Mouse (Mus musculus) splenic B cell, adult 2 months (primary cell): ENCODE measurements around the gene Dhx36.

Experiments used
- DNase-seq: peaks from one replicate; pipeline ENCODE4 v3.0.0-alpha.2; 2011; ENCODE audit warnings: low read depth, low spot score
- H3K27me3 ChIP-seq: 2 replicates; pipeline ENCODE4 v1.6.1; 2012; ENCODE audit warnings: mild to moderate bottlenecking, low read length, moderate library complexity, mixed read lengths; ENCODE audit not compliant: control insufficient read depth, poor library complexity, insufficient read depth, severe bottlenecking
- H3K36me3 ChIP-seq: 2 replicates; pipeline ENCODE4 v1.6.1; 2012; ENCODE audit warnings: mild to moderate bottlenecking, low read length, moderate library complexity, mixed read lengths; ENCODE audit not compliant: control insufficient read depth, poor library complexity, insufficient read depth, severe bottlenecking

The Dhx36 gene

GRCm38 (mm10) chr3:62506488-62507205 is at the start of gene Dhx36:
TSS of gene Dhx36 (minus strand) at chr3:62507004.
- Histone ChIP-seq H3K36me3 (no peaks in the 10 kb centered on the region), H3K27me3 (no peaks in the 10 kb centered on the region)
- peak; percentile 97 for DNase-seq

DNA sequence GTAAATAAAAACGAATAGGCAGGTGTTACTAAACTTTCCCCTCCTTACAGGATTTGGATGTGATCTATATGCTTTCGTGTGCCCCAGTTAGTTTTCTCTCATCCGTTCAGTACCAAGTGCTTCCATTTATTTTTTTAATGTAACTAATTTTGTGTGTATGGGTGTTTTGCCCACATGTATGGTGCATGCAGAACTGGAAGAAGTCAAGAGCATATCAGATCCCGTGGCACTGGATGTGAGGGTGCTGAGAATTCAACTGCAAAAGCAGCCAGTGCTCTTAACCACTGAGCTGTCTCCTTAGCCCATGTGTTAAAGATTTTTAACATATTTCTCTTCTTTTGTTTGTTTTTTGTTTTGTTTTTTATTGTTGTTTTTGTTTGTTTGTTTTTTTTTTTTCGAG is 20.8 kb upstream of the Dhx36 start:
- Histone ChIP-seq H3K27me3 (no peaks in the 10 kb centered on the region), H3K36me3 (no peaks in the 10 kb centered on the region)
- no peak for DNase-seq

DNA sequence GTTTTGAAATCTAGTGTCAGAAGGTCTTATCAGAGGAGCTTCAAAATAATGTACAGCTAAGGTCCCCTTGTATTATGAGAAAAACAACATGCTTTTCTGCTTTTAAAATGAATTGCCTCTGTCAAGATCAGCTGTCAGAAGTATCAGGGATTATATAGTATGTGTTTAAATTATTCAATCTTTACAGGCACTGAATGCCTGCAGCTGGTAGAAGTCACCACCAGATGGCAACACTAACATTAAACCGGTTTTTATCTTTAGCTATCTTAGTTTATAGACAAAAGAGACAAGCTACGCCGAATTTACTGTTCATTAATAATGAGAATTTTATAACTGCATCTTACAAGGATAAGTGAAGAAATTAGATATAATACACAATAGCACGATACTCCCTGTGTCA is 20.4 kb upstream of the Dhx36 start:
- H3K36me3 ChIP-seq, result no peaks in the 10 kb centered on the region
- no peaks in the 10 kb centered on the region for H3K27me3 ChIP-seq
- no peak for DNase-seq

DNA sequence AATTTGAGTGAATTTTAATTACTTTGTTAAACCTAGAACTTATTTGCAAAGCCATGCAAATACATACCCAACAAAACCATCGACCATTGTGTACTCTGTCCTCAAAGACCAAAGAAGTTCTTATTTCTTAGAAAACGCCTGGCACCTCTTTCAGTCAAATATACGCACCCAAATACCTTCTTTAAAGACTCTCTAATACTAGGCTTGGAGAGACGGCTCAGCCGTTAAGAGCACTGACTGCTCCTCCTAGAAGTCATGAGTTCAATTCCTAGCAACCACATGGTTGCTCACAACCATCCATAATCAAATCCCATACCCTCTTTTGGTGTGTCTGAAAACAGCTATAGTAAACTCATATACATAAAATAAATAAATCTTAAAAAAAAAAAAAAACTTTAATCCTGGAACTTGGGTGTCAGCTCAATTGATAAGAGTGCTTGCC is 423 bp upstream of the Dhx36 start:
- DNase-seq, result no peak
- no peaks in the 10 kb centered on the region for H3K27me3 ChIP-seq
- no peaks in the 10 kb centered on the region for H3K36me3 ChIP-seq

GRCm38 (mm10) chr3:62505166-62505900 is 1.5 kb downstream of the Dhx36 start:
- no peak for DNase-seq
- H3K27me3 ChIP-seq, result no peaks in the 10 kb centered on the region

DNA sequence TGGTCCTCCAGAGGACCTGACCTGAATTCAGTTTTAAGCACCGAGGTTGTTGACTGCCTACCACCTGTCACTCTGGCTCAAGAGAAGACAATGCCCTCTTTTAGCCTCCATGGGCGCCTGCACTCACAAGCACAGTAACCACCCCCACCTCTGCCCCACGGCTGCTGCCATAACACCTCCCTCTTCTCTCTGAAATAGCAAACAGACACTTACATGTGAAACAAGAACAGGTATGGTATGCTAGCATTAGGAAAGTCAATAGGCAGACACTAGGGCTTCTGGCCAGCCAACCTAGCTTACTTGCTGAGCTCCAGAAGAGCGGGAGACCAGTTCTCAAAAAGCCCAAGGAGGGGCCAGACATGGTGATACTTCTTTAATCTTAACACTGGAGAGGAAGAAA is 7.5 kb downstream of the Dhx36 start:
- Histone ChIP-seq H3K27me3 (no peaks in the 10 kb centered on the region), H3K36me3 (peaks cover 13% of the 10 kb centered on the region)
- DNase-seq, result no peak

More at GRCm38 (mm10) chr3:62505166-62505900, 1.5 kb downstream of the Dhx36 start:
- H3K36me3 ChIP-seq, result peaks cover 3% of the 10 kb centered on the region; the same call in 1 of the 2 replicates

DNA sequence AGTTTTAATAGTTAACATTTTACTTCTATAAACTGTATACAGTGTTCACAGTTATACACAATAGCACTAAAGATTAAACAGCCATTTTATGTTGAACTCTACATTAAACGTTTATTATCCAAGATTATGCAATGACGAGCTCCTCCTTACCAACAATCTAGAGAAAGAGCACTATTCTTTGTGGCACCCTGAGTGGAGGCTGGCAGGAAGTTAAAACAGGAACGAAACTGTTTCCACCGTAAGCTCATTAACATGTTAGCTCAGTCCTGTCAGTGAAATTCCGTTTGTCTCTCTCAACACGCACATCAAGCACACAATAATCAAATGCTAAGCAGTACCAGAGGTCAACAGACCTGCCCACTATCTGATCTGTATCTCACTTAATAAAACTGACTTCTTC is 14.2 kb downstream of the Dhx36 start:
- Histone ChIP-seq H3K36me3 (peaks cover 21% of the 10 kb centered on the region), H3K27me3 (no peaks in the 10 kb centered on the region)
- DNase-seq, result peak; percentile 13

GRCm38 (mm10) chr3:62484340-62484739 is 22.5 kb downstream of the Dhx36 start:
- DNase-seq, result no peak
- peaks cover 10% of the 10 kb centered on the region; the same call in 1 of the 2 replicates for H3K36me3 ChIP-seq
- no peaks in the 10 kb centered on the region for H3K27me3 ChIP-seq

DNA sequence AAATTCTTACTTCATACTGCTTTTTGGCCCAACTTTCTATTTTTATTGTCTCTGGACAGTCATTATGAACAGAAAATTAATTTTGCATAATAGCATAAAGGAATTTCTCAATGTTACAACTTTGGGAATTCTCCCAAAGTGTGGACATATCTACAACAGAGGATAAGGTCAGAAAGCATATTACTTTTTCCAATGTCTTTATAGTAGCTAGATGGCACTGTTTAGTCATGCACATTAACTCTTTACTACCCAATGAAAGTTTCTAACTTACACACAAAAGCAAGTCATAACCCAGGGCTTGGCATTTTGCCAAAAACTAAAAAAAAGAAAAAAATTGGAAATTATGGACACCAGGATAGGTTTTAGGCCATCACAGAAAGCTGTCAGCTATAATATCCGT is 36.6 kb downstream of the Dhx36 start:
- no peak for DNase-seq
- Histone ChIP-seq H3K36me3 (peaks cover 12% of the 10 kb centered on the region), H3K27me3 (no peaks in the 10 kb centered on the region)

DNA sequence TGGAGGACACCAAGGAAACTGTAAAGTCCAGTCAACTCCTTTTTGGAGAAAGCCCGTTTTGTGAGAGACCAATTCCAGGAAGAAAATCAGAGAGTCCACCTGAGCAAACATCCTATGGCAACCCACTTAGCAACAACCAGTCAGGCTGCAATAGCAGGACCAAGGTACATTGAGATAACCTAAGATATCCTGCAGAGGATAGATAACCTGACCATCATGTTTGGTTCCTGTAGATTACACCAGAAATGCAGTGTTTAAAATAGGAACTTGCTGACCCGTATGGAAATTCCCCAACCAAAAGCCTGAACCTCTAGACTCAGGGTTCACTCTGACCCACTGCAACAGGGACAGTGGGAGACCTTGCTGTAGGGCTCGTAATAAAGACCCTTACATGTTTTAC is 42.5 kb downstream of the Dhx36 start:
- no peak for DNase-seq
- H3K27me3 ChIP-seq, result no peaks in the 10 kb centered on the region
- peaks cover 15% of the 10 kb centered on the region for H3K36me3 ChIP-seq

GRCm38 (mm10) chr3:62459483-62459882 is 47.3 kb downstream of the Dhx36 start:
- no peak for DNase-seq
- Histone ChIP-seq H3K36me3 (peaks cover 3% of the 10 kb centered on the region; the same call in 1 of the 2 replicates), H3K27me3 (no peaks in the 10 kb centered on the region)

DNA sequence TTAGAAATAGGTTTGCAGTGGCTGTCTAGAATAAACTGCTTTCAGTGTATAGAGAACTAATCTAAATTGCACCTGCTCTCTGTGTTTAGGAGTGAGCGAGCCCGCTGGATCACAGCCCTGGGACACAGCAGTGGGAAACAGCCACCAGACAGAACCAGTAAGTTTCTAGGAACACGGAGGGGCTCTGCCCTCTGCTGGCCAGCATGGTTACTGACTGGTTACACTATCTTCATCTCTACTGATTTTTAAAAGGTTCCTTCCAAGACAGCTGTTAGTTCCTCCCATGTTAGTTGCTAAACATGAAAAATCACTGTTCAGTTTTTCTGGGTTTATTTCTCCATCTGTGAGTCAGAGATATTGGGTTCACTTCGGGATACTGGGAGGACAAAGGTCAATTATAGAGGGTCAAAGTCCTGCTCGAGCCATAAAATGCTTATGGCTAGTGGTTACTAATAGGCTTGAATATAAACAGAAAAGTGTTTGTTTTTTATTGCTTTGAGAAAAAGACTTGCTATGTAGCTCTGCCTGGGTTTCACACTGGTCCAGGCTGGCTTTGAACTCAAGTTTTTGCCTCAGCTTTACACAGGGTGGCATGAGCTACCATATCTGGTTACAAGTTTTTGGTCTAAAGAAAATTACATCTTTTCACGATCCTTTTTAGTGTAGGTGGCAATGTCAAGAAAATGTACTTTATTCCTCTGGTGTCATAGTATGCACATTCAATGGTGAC is 48.4 kb downstream of the Dhx36 start:
- DNase-seq, result peak; percentile 40
- Histone ChIP-seq H3K27me3 (no peaks in the 10 kb centered on the region), H3K36me3 (peaks cover 3% of the 10 kb centered on the region; the same call in 1 of the 2 replicates)

DNA sequence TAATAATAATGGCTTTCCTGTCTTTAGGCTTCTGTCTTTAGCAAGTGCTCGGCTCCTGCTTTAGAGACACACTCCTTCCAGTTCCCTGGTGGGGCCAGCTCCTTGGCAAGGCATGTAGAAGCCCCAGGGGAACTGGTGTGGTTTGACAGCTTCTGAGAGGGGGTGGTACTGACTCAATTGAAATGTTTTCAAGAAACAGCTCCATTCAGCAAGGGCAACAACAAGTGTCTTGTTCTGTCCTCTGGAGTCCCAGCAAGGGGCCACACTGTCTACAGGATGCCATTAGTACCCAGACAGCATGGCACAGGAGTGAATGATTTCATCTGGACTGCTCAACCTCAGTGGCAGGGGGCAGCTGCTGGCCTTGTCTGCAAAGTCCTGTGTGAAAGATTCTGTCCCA is 51.0 kb downstream of the Dhx36 start:
- no peaks in the 10 kb centered on the region for H3K27me3 ChIP-seq
- DNase-seq, result no peak
- no peaks in the 10 kb centered on the region for H3K36me3 ChIP-seq

DNA sequence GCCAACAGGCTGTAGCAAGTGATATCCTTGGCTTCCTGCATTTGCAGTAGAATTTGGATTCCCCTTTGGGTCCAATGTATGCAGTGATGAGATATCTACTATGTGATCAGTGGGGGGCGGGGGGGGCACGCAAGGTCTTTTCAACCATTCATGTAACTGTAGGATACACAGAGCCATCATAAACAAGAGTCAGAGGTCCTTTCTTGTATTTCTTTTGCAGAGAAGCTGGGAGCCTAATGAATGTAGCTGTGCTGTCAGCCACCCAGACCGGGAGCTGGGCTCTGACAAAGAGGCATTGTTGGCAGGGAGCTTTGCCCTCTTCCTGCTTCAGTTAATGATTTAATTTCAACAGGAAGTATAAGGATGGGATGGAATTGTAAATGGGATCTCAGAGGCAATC is 52.7 kb downstream of the Dhx36 start:
- no peaks in the 10 kb centered on the region for H3K27me3 ChIP-seq

GRCm38 (mm10) chr3:62452961-62453360 is 53.8 kb downstream of the Dhx36 start:
- no peak for DNase-seq
- H3K27me3 ChIP-seq, result no peaks in the 10 kb centered on the region
- no peaks in the 10 kb centered on the region for H3K36me3 ChIP-seq

More for the DNA sequence above, 52.7 kb downstream of the Dhx36 start:
- no peaks in the 10 kb centered on the region for H3K36me3 ChIP-seq
- DNase-seq, result no peak
